Mouse (Mus musculus) cerebellum, adult 2 months (tissue): ENCODE data around the gene Wdr35. TPM values are rescaled to one million over a fixed set of nuclear protein-coding genes. Genes with fewer than 3 reads are reported as not detected.
"Not testable (repeated sequence)": the region's sequence is repeated elsewhere in the genome, so short reads cannot be mapped to it uniquely, and the experiment has no call there.

Experiments used
- DNase-seq, 2 experiments: peaks; one replicate each; pipeline ENCODE4 v3.0.0; 2021
- H3K27ac ChIP-seq: fragments of 200-500 bp; 2 replicates; pipeline ENCODE4 v1.5.1; 2012; ENCODE audit warnings: low read length, control low read depth, inconsistent platforms; ENCODE audit not compliant: insufficient read depth
- H3K27me3 ChIP-seq: fragments of 200-500 bp; 2 replicates; pipeline ENCODE4 v1.6.1; 2012; ENCODE audit warnings: inconsistent platforms, mild to moderate bottlenecking, low read length, moderate library complexity; ENCODE audit not compliant: control insufficient read depth, insufficient read depth
- H3K4me1 ChIP-seq: fragments of 200-500 bp; 2 replicates; pipeline ENCODE4 v1.6.1; 2011; ENCODE audit warnings: low read length; ENCODE audit not compliant: control insufficient read depth, insufficient read depth
- H3K4me3 ChIP-seq: fragments of 200-500 bp; replicated peaks from 2 replicates; pipeline ENCODE3; 2011; ENCODE audit warnings: mild to moderate bottlenecking, low read depth, low read length, control low read depth; ENCODE audit not compliant: insufficient read depth
- CTCF ChIP-seq: fragments of 200-500 bp; IDR thresholded peaks from 2 replicates; pipeline ENCODE4 v1.5.1; 2011; ENCODE audit warnings: low read depth, mild to moderate bottlenecking, control low read depth, low read length, moderate library complexity, borderline replicate concordance; ENCODE audit not compliant: insufficient read depth
- POLR2A ChIP-seq: fragments of 200-500 bp; IDR thresholded peaks from 2 replicates; pipeline ENCODE4 v1.6.1; 2011; ENCODE audit warnings: low read length, control low read depth, borderline replicate concordance; ENCODE audit not compliant: insufficient read depth
- WGBS: fragments of 180-500 bp; shearing (Covaris S2); methylation state at CpG from one replicate; pipeline ENCODE4 v1.1.7; 2018; 5-methylcytosine and 5-hydroxymethylcytosine counted together
- polyA plus RNA-seq: library from polyadenylated mRNA; depleted of rRNA; stranded (reverse); fragments of >200 nt; gene quantifications from 2 replicates; pipeline ENCODE4 v1.2.3, GENCODE M21; 2012

Gene Wdr35
- polyA plus RNA-seq, 1 experiment: 15.1 TPM

DNA sequence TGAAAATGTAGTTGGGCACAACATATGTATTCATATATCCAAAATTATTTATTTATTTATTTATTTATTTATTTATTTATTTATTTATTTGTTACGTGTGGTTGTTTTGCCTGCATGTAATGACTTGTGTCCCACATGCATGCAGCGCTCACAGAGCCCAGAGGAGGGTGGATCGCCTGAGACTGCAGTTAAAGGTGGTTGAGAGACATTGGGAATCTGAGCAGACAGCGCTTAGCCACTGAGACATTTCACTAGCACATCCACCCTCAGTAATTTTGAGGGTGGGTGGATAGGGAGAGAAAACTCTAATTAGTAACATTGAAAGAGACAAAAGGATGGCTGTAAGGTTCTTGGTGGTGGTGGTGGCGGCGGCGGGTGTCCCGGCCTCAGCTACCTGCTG lies 46.7 kb downstream of the Wdr35 start:
- no peak for TF ChIP-seq POLR2A
- no peak for TF ChIP-seq CTCF
- WGBS: 97% methylated on average over 8 of the region's 8 CpGs
- H3K27me3 ChIP-seq: no peaks in the 10 kb centered on the region
- no peak overlapping the region for H3K4me3 ChIP-seq
- no peak overlapping the region for H3K27ac ChIP-seq
- no peaks in the 10 kb centered on the region for H3K4me1 ChIP-seq
- no peak for DNase-seq

DNA sequence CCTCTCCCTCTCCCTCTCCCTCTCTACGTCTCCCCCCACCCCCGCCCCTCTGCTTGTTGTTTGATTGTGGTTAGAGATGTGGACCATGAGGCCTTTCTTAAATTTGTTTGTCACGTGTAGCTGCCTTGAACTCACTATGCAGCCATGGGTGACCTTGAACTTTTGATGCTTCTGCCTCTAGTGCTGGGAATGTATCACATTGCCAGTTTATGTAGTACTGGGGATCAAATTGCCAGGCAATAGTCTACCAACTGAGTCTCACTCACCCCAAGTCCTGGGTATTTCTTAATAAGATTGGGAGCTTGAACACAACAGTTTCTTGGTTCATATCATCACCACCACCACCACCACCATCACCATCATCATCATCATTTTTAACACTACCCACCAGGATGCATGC lies 47.3 kb downstream of the Wdr35 start:
- Histone ChIP-seq H3K4me3 (no peak overlapping the region), H3K27ac (no peak overlapping the region), H3K27me3 (no peaks in the 10 kb centered on the region), H3K4me1 (no peaks in the 10 kb centered on the region)
- DNase-seq: no peak
- TF ChIP-seq CTCF: no peak
- TF ChIP-seq POLR2A: no peak
- WGBS: 77% methylated on average over 3 of the region's 3 CpGs

GRCm38 (mm10) chr12:9023031-9023430 lies 49.3 kb downstream of the Wdr35 start:
- TF ChIP-seq POLR2A (no peak), CTCF (no peak)
- Histone ChIP-seq H3K4me1 (no peaks in the 10 kb centered on the region), H3K27ac (no peak overlapping the region), H3K27me3 (no peaks in the 10 kb centered on the region), H3K4me3 (no peak overlapping the region)
- DNase-seq: no peak
- 61% methylated on average over 4 of the region's 4 CpGs for WGBS

DNA sequence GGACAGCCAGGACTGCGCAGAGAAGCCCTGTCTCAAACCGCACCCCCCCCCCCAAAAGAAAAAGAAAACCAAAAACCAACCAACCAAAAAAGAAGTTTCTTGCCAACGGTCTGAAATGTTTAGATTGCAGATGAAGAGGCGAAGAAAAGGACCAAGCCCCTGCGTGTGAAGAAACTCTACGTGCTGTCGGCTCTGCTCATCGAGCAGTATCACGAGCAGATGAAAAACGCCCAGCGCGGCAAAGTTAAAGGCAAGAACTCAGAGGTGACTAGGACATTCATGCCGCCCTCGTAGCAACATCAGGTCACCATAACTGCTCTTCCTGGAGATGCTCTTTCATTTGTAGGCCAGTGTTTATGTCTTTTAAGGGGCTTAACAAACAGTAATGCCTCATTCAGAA lies 50.4 kb downstream of the Wdr35 start:
- WGBS: 93% methylated on average over 14 of the region's 14 CpGs
- DNase-seq: no peak
- TF ChIP-seq CTCF (no peak), POLR2A (no peak)
- Histone ChIP-seq H3K27me3 (no peaks in the 10 kb centered on the region), H3K27ac (no peak overlapping the region), H3K4me3 (no peak overlapping the region), H3K4me1 (no peaks in the 10 kb centered on the region)

GRCm38 (mm10) chr12:9024736-9025135 lies 51.0 kb downstream of the Wdr35 start:
- Histone ChIP-seq H3K27ac (no peak overlapping the region), H3K4me3 (no peak overlapping the region), H3K27me3 (no peaks in the 10 kb centered on the region), H3K4me1 (no peaks in the 10 kb centered on the region)
- TF ChIP-seq CTCF: no peak
- TF ChIP-seq POLR2A: no peak
- DNase-seq: no peak
- WGBS: 90% methylated on average over 13 of the region's 13 CpGs

- TF ChIP-seq POLR2A (no peak), CTCF (no peak)
- no peak for DNase-seq
- Histone ChIP-seq H3K4me1 (no peaks in the 10 kb centered on the region), H3K27ac (no peak overlapping the region), H3K27me3 (no peaks in the 10 kb centered on the region), H3K4me3 (no peak overlapping the region)
These were observed 53.2 kb downstream of the Wdr35 start for GRCm38 (mm10) chr12:9026843-9027242.

DNA sequence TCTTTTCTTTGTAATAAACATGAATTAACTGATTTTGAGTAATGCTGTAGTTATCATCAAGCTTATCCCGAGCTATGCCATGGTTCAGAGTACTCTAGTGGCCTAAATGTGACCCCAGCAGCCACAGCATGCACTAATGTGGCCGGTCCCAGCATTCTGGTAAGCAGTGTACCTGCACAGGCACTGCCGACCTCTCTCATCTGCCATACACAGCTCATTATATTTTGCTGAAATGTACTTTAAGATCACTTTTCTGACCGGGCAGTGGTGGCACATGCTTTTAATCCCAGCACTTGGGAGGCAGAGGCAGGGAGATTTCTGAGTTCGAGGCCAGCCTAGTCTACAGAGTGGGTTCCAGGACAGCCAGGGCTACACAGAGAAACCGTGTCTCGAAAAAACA lies 55.1 kb downstream of the Wdr35 start:
- WGBS: 91% methylated on average over 7 of the region's 7 CpGs
- H3K4me1 ChIP-seq, H3K27me3 ChIP-seq, H3K27ac ChIP-seq, DNase-seq, H3K4me3 ChIP-seq: not testable (repeated sequence)

DNA sequence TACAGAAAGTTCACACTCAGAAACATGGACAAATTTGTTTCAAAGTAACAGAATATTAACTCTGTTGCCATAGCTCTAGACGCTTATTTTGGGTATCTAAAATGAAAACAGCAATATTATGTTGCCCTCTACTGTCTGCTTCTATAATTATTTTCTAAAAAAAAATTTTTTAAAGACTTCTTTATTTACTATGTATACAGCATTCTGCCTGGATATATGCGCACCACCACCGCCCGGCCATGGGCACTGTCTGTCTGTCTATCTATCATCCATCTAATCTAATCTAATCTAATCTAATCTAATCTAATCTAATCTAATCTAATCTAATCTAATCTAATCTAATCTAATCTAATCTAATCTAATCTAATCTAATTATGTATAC lies 55.8 kb downstream of the Wdr35 start:
- Histone ChIP-seq H3K27ac (no peak overlapping the region), H3K27me3 (no peaks in the 10 kb centered on the region), H3K4me3 (peak overlapping the region; percentile 77), H3K4me1 (no peaks in the 10 kb centered on the region)
- DNase-seq: no peak
- WGBS: 52% methylated on average over 4 of the region's 4 CpGs
- TF ChIP-seq POLR2A (no peak), CTCF (no peak)
